31 mouse cellular contexts compared by ENCODE assay signal in genomic region chr15:101394908-101395307, GRCm38 (mm10). TPM values are rescaled to one million over a fixed set of nuclear protein-coding genes. Genes with fewer than 3 reads are reported as not detected.
DNase-seq lines count a peak whose midpoint lies in the region; ATAC-seq and TF ChIP-seq lines count a peak whose summit lies in the region.
"Had no signal": no experiment of that assay in that cellular context is flagged by ENCODE, and none has a peak within 500 bp of the region (broad histone marks: within the 10 kb centered on the region; RNA-seq: fewer than 3 reads in every experiment).

No protein-coding gene starts in this region.

- ATAC-seq in kidney, embryonic 15.5 days (replicated peaks; ENCODE audit: low FRiP score): no peak
- no peak for ATAC-seq in liver, embryonic 14.5 days (ENCODE audit: insufficient read depth)
- ATAC-seq in stomach, postnatal 0 days (ENCODE audit: low FRiP score, low TSS enrichment): no peak
- ATAC-seq: forebrain, embryonic 13.5 days; hindbrain, embryonic 16.5 days; midbrain, embryonic 15.5 days had no signal

- H3K4me2 ChIP-seq in kidney, embryonic 15.5 days: no peak overlapping the region
- H3K4me2 ChIP-seq in liver, embryonic 14.5 days (ENCODE audit: low read depth): no peak overlapping the region
- no peak overlapping the region for H3K4me2 ChIP-seq in stomach, postnatal 0 days (replicated peaks; ENCODE audit: low read depth)
- H3K4me2 ChIP-seq: embryonic facial prominence, embryonic 12.5 days; forebrain, embryonic 13.5 days; limb, embryonic 13.5 days; midbrain, embryonic 15.5 days; neural tube, embryonic 15.5 days had no signal

- no peak overlapping the region for H3K27ac ChIP-seq in kidney, embryonic 15.5 days
- H3K27ac ChIP-seq in liver, embryonic 14.5 days: no peak overlapping the region
- H3K27ac ChIP-seq in testis, adult 2 months (ENCODE audit: control insufficient read depth, insufficient read depth, low read depth, low read length): no peak overlapping the region
- no peak overlapping the region for H3K27ac ChIP-seq in stomach, postnatal 0 days (replicated peaks)
- H3K27ac ChIP-seq: embryonic facial prominence, embryonic 12.5 days; forebrain, embryonic 13.5 days; limb, embryonic 13.5 days; midbrain, embryonic 15.5 days; neural tube, embryonic 15.5 days had no signal

- DNase-seq in kidney, adult 11 months: peak; percentile 66
- no peak for DNase-seq in liver, embryonic 14.5 days (ENCODE audit: low read depth in 3 of 3, low spot score in 3 of 3)
- no peak for DNase-seq in liver
- no peak for DNase-seq in testis, postnatal 10 days (ENCODE audit: low spot score)
- DNase-seq in stomach, postnatal 0 days (ENCODE audit: low spot score): no peak
- DNase-seq in gastrocnemius, postnatal 4 days (ENCODE audit: low spot score in 2 of 2): no peak
- DNase-seq: adrenal gland, postnatal 25 days; cerebellum, adult 11-12 months; gastrocnemius, postnatal 10 days; right cerebral cortex, postnatal 14 days had no signal

- 59% methylated on average over 7 of the region's 7 CpGs for WGBS in kidney, embryonic 15.5 days
- WGBS in liver, embryonic 14.5 days (ENCODE audit: insufficient replicate concordance): 65% methylated on average over 7 of the region's 7 CpGs
- WGBS in stomach, postnatal 0 days: 60% methylated on average over 7 of the region's 7 CpGs

- H3K4me3 ChIP-seq in kidney, embryonic 15.5 days (replicated peaks): no peak overlapping the region
- no peak overlapping the region for H3K4me3 ChIP-seq in liver, embryonic 14.5 days (ENCODE audit: insufficient read depth in 1 of 2, low read depth in 2 of 2, low read length in 2 of 2)
- H3K4me3 ChIP-seq in testis, adult 2 months (ENCODE audit: control insufficient read depth, low read depth, low read length): no peak overlapping the region
- H3K4me3 ChIP-seq in stomach, postnatal 0 days (ENCODE audit: low read depth, low read length): no peak overlapping the region
- H3K4me3 ChIP-seq: embryonic facial prominence, embryonic 12.5 days; erythroblast, embryonic 14.5 days; forebrain, embryonic 13.5 days; limb, embryonic 13.5 days; megakaryocyte, embryonic 14.5 days; midbrain, embryonic 15.5 days; neural tube, embryonic 15.5 days had no signal

- no peaks in the 10 kb centered on the region for H3K36me3 ChIP-seq in kidney, embryonic 15.5 days
- no peaks in the 10 kb centered on the region for H3K36me3 ChIP-seq in liver, embryonic 14.5 days (replicated peaks; ENCODE audit: control insufficient read depth, insufficient read depth, low read depth)
- H3K36me3 ChIP-seq in testis, adult 2 months (ENCODE audit: control insufficient read depth, insufficient read depth, low read length): no peaks in the 10 kb centered on the region
- H3K36me3 ChIP-seq in stomach, postnatal 0 days (ENCODE audit: control insufficient read depth, insufficient read depth, low read length): no peaks in the 10 kb centered on the region
- H3K36me3 ChIP-seq: embryonic facial prominence, embryonic 12.5 days; G1E; limb, embryonic 13.5 days; midbrain, embryonic 15.5 days; neural tube, embryonic 15.5 days had no signal

- no peak for TF ChIP-seq EP300 in liver, embryonic 14.5 days (IDR thresholded peaks at IDR 0.05; ENCODE audit: low read depth)
- TF ChIP-seq EP300 in stomach, postnatal 0 days (optimal IDR thresholded peaks at IDR 0.05): no peak

- H3K9ac ChIP-seq in kidney, embryonic 15.5 days: no peak overlapping the region
- H3K9ac ChIP-seq in liver, embryonic 14.5 days (replicated peaks): no peak overlapping the region
- H3K9ac ChIP-seq in stomach, postnatal 0 days (ENCODE audit: low read length): no peak overlapping the region
- H3K9ac ChIP-seq: embryonic facial prominence, embryonic 12.5 days; forebrain, embryonic 13.5 days; limb, embryonic 13.5 days; midbrain, embryonic 15.5 days; neural tube, embryonic 15.5 days had no signal

- no peaks in the 10 kb centered on the region for H3K9me3 ChIP-seq in kidney, embryonic 15.5 days (replicated peaks)
- H3K9me3 ChIP-seq in liver, embryonic 14.5 days (ENCODE audit: control insufficient read depth, low read length): no peaks in the 10 kb centered on the region
- H3K9me3 ChIP-seq in stomach, postnatal 0 days (ENCODE audit: control insufficient read depth, low read length): no peaks in the 10 kb centered on the region
- H3K9me3 ChIP-seq: embryonic facial prominence, embryonic 12.5 days; forebrain, embryonic 13.5 days; limb, embryonic 13.5 days; midbrain, embryonic 15.5 days; neural tube, embryonic 15.5 days had no signal

- peaks cover 11% of the 10 kb centered on the region; the same call in 1 of the 2 replicates for H3K4me1 ChIP-seq in kidney, embryonic 15.5 days
- H3K4me1 ChIP-seq in liver, embryonic 14.5 days (replicated peaks; ENCODE audit: control insufficient read depth in 2 of 2, insufficient read depth in 2 of 2, low read length in 1 of 2): no peaks in the 10 kb centered on the region
- H3K4me1 ChIP-seq in testis, adult 2 months (ENCODE audit: control insufficient read depth, insufficient read depth, low read length): no peaks in the 10 kb centered on the region
- H3K4me1 ChIP-seq in stomach, postnatal 0 days (replicated peaks; ENCODE audit: control insufficient read depth, insufficient read depth): no peaks in the 10 kb centered on the region
- H3K4me1 ChIP-seq: embryonic facial prominence, embryonic 12.5 days; forebrain, embryonic 13.5 days; midbrain, embryonic 15.5 days had no signal

- no peaks in the 10 kb centered on the region for H3K27me3 ChIP-seq in kidney, embryonic 15.5 days
- no peaks in the 10 kb centered on the region for H3K27me3 ChIP-seq in liver, embryonic 14.5 days (ENCODE audit: control insufficient read depth, insufficient read depth, low read length)
- H3K27me3 ChIP-seq in testis, adult 2 months (ENCODE audit: control insufficient read depth, insufficient read depth, low read length): no peaks in the 10 kb centered on the region
- H3K27me3 ChIP-seq in stomach, postnatal 0 days (ENCODE audit: control insufficient read depth, insufficient read depth, low read length): no peaks in the 10 kb centered on the region
- H3K27me3 ChIP-seq: embryonic facial prominence, embryonic 12.5 days; forebrain, embryonic 13.5 days; limb, embryonic 13.5 days; midbrain, embryonic 15.5 days; neural tube, embryonic 15.5 days had no signal

- TF ChIP-seq CTCF in liver, embryonic 14.5 days (IDR thresholded peaks at IDR 0.05; ENCODE audit: low read depth): peak; percentile 18; the same call in 1 of the 2 replicates
- TF ChIP-seq CTCF in testis, adult 2 months (IDR thresholded peaks at IDR 0.05; ENCODE audit: control insufficient read depth, insufficient read depth, insufficient replicate concordance, low read depth, low read length): 0 out of 2 replicates have a peak, but pooled peaks have one; percentile 6
- peak; percentile 55 for TF ChIP-seq CTCF in stomach, postnatal 0 days (IDR thresholded peaks at IDR 0.05; ENCODE audit: low read depth)

- no peak for TF ChIP-seq POLR2A in testis, adult 2 months (IDR thresholded peaks at IDR 0.05; ENCODE audit: control insufficient read depth, low read depth, low read length)

RNA-seq across cellular contexts. Expression of gene Krt7, which starts 15.9 kb away (rescaled TPM):
- 69.4 and 73.4 TPM in 2 replicates for polyA plus RNA-seq in kidney, embryonic 15.5 days (2015; fragmentation: Nextera tagmentation; extraction: Ambion mirVana)
- polyA plus RNA-seq in liver, embryonic 14.5 days (2012; rRNA removed): 0.82 and 0.85 TPM in 2 replicates
- polyA plus RNA-seq in liver, embryonic 14.5 days (2014; fragmentation: Nextera tagmentation; extraction: Ambion mirVana): 1.5 TPM in 2 replicates
- 0.33 and 0.72 TPM in 2 replicates for polyA plus RNA-seq in testis, adult 2 months (2012; rRNA removed)
- polyA plus RNA-seq in stomach, postnatal 0 days (2015; fragmentation: Nextera tagmentation; extraction: Ambion mirVana): 191 and 207 TPM in 2 replicates
- under 1 TPM; 0.22 to 0.39 TPM for total RNA-seq in gastrocnemius, postnatal 4 days (2021)
- total RNA-seq: layer of hippocampus, postnatal 25 days; left cerebral cortex, postnatal 10 days had no signal
- polyA plus RNA-seq: erythroblast, embryonic 14.5 days had no signal

RNA-seq across cellular contexts. Expression of gene Krt80, which starts 24.9 kb away (rescaled TPM):
- polyA plus RNA-seq in kidney, embryonic 15.5 days (2015; fragmentation: Nextera tagmentation; extraction: Ambion mirVana): 1.6 and 2.3 TPM in 2 replicates
- 0.15 and 0.19 TPM in 2 replicates for polyA plus RNA-seq in liver, embryonic 14.5 days (2012; rRNA removed)
- 0.27 TPM in 2 replicates for polyA plus RNA-seq in liver, embryonic 14.5 days (2014; fragmentation: Nextera tagmentation; extraction: Ambion mirVana)
- polyA plus RNA-seq in testis, adult 2 months (2012; rRNA removed): 0.32 and 0.42 TPM in 2 replicates
- 63.0 and 75.8 TPM in 2 replicates for polyA plus RNA-seq in stomach, postnatal 0 days (2015; fragmentation: Nextera tagmentation; extraction: Ambion mirVana)
- total RNA-seq in gastrocnemius, postnatal 4 days (2021): 1 to 10 TPM; 2.7 to 3.4 TPM
- polyA plus RNA-seq: erythroblast, embryonic 14.5 days; G1E had no signal

RNA-seq across cellular contexts. Expression of gene Krt87, which starts 43.7 kb away (rescaled TPM):
- not detected in 2 replicates for polyA plus RNA-seq in kidney, embryonic 15.5 days (2015; fragmentation: Nextera tagmentation; extraction: Ambion mirVana)
- polyA plus RNA-seq in liver, embryonic 14.5 days (2012; rRNA removed): not detected in 2 replicates
- polyA plus RNA-seq in liver, embryonic 14.5 days (2014; fragmentation: Nextera tagmentation; extraction: Ambion mirVana): not detected in 2 replicates
- not detected in 2 replicates for polyA plus RNA-seq in testis, adult 2 months (2012; rRNA removed)
- polyA plus RNA-seq in stomach, postnatal 0 days (2015; fragmentation: Nextera tagmentation; extraction: Ambion mirVana): 0.23 and 0.24 TPM in 2 replicates
- total RNA-seq in gastrocnemius, postnatal 4 days (2021): under 1 TPM; 0.13 to 0.15 TPM
- total RNA-seq: adrenal gland, postnatal 25 days; G1E; hematopoietic stem cell, adult 5-6 weeks had no signal
- polyA plus RNA-seq: cortical plate, adult 2 months; erythroblast, embryonic 14.5 days; forebrain, embryonic 13.5 days; G1E; liver, embryonic 16.5 days; spleen, adult 2 months had no signal

RNA-seq across cellular contexts. Expression of gene Krt88, which starts 52.6 kb away (rescaled TPM):
- polyA plus RNA-seq in kidney, embryonic 15.5 days (2015; fragmentation: Nextera tagmentation; extraction: Ambion mirVana): 0.17 and 0.18 TPM in 2 replicates
- not detected in 2 replicates for polyA plus RNA-seq in liver, embryonic 14.5 days (2012; rRNA removed)
- not detected in 2 replicates for polyA plus RNA-seq in liver, embryonic 14.5 days (2014; fragmentation: Nextera tagmentation; extraction: Ambion mirVana)
- polyA plus RNA-seq in testis, adult 2 months (2012; rRNA removed): 189 and 195 TPM in 2 replicates
- 0.15 TPM in 1 of 2 replicates, not detected in the other for polyA plus RNA-seq in stomach, postnatal 0 days (2015; fragmentation: Nextera tagmentation; extraction: Ambion mirVana)
- not detected for total RNA-seq in gastrocnemius, postnatal 4 days (2021)
- total RNA-seq: adrenal gland, postnatal 25 days; G1E; gastrocnemius, postnatal 10 days; hematopoietic stem cell, adult 5-6 weeks; layer of hippocampus, postnatal 25 days; left cerebral cortex, postnatal 10 days had no signal
- polyA plus RNA-seq: embryonic facial prominence, embryonic 12.5 days; erythroblast, embryonic 14.5 days; forebrain, embryonic 13.5 days; frontal cortex, adult 2 months; G1E; heart, embryonic 16.5 days; hindbrain, embryonic 16.5 days; limb, embryonic 13.5 days; liver, embryonic 16.5 days; midbrain, embryonic 15.5 days; neural tube, embryonic 15.5 days; spleen, adult 2 months; stomach, embryonic 14.5 days; thymus, postnatal 0 days had no signal

Comparison
In these comparisons a context has a peak if more than half of its experiments do, and no peak if none do; other contexts are left out.
1. RNA of gene Krt7, which starts 15.9 kb away (polyA plus RNA-seq): 191 to 207 TPM in stomach, postnatal 0 days and 69.4 to 73.4 TPM in kidney, embryonic 15.5 days; 0.82 to 1.5 TPM in liver, embryonic 14.5 days and 0.33 to 0.72 TPM in testis, adult 2 months; every median in the first group is over 10 times any median in the second.
2. RNA of gene Krt80, which starts 24.9 kb away (polyA plus RNA-seq): 63.0 to 75.8 TPM in stomach, postnatal 0 days; 1.6 to 2.3 TPM in kidney, embryonic 15.5 days, 0.32 to 0.42 TPM in testis, adult 2 months and 0.15 to 0.27 TPM in liver, embryonic 14.5 days; every median in the first group is over 10 times any median in the second.
3. Peak in every context shown above with its lines, with median percentiles within 50 percentile points of each other: CTCF ChIP-seq.